Mouse (Mus musculus) MEL (cell line): ENCODE results near the gene Aldh8a1. TPM values are rescaled to one million over a fixed set of nuclear protein-coding genes. Genes with fewer than 3 reads are reported as not detected.

Experiments
- DNase-seq: peaks from one replicate; pipeline ENCODE4 v3.0.0; 2011; ENCODE audit warnings: low read depth, low spot score
- H3K27ac ChIP-seq: 2 replicates; pipeline ENCODE4 v1.5.1; 2012; ENCODE audit warnings: low read depth, mild to moderate bottlenecking, control low read depth, low read length, moderate library complexity; ENCODE audit not compliant: control insufficient read depth
- H3K27me3 ChIP-seq, 2 experiments: fragments of 150-350 bp in 1 of 2; sonication (generic) in 1 of 2; 2 replicates each; pipeline ENCODE4 v1.6.1; 2012; ENCODE audit warnings: low read length in 2 of 2, mild to moderate bottlenecking in 2 of 2, improper control_type of control experiment in 1 of 2, moderate library complexity in 1 of 2; ENCODE audit not compliant: insufficient read depth in 2 of 2, control insufficient read depth in 1 of 2
- H3K36me3 ChIP-seq, 2 experiments: 2 replicates each; pipeline ENCODE4 v1.6.1; 2012 to 2014; ENCODE audit warnings: low read length in 2 of 2, improper control_type of control experiment in 1 of 2, inconsistent platforms in 1 of 2, mild to moderate bottlenecking in 1 of 2; ENCODE audit not compliant: insufficient read depth in 2 of 2, control insufficient read depth in 1 of 2
- H3K4me1 ChIP-seq, 2 experiments: fragments of 150-350 bp in 1 of 2; sonication (generic) in 1 of 2; 2 replicates each; pipeline ENCODE4 v1.6.1; 2012; ENCODE audit warnings: low read length in 2 of 2, improper control_type of control experiment in 1 of 2, mild to moderate bottlenecking in 1 of 2; ENCODE audit not compliant: insufficient read depth in 2 of 2, control insufficient read depth in 1 of 2
- H3K4me3 ChIP-seq, 2 experiments: fragments of 150-350 bp in 1 of 2; sonication (generic) in 1 of 2; 2 replicates each; pipeline ENCODE4 v1.5.1; 2012; ENCODE audit warnings: low read depth in 2 of 2, low read length in 2 of 2, mild to moderate bottlenecking in 2 of 2, moderate library complexity in 2 of 2, control low read depth in 1 of 2, improper control_type of control experiment in 1 of 2; ENCODE audit not compliant: control insufficient read depth in 1 of 2, insufficient read depth in 1 of 2
- H3K79me2 ChIP-seq: 2 replicates; pipeline ENCODE4 v1.6.1; 2012; ENCODE audit warnings: mild to moderate bottlenecking, low read length, moderate library complexity; ENCODE audit not compliant: control insufficient read depth, poor library complexity, insufficient read depth
- H3K9ac ChIP-seq: 2 replicates; pipeline ENCODE4 v1.6.1; 2012; ENCODE audit warnings: low read depth, mild to moderate bottlenecking, control low read depth, low read length, moderate library complexity; ENCODE audit not compliant: control insufficient read depth, poor library complexity, severe bottlenecking
- H3K9me3 ChIP-seq: fragments of 150-350 bp; sonication (generic); replicated peaks from 2 replicates; pipeline ENCODE4 v1.6.1; 2012; ENCODE audit warnings: mild to moderate bottlenecking, low read length, improper control_type of control experiment, moderate library complexity; ENCODE audit not compliant: insufficient read depth
- CHD1 ChIP-seq: IDR thresholded peaks from 2 replicates; pipeline ENCODE4 v1.6.1; 2012; ENCODE audit warnings: low read depth, mild to moderate bottlenecking, inconsistent platforms, low read length, improper control_type of control experiment
- CHD2 ChIP-seq: IDR thresholded peaks from 2 replicates; pipeline ENCODE4 v1.6.1; 2011; ENCODE audit warnings: low read length, improper control_type of control experiment
- E2F4 ChIP-seq: IDR thresholded peaks from 2 replicates; pipeline ENCODE4 v1.6.1; 2011; ENCODE audit warnings: low read depth, low read length, improper control_type of control experiment, borderline replicate concordance
- ELF1 ChIP-seq: IDR thresholded peaks from 2 replicates; pipeline ENCODE4 v1.6.1; 2014; ENCODE audit warnings: low read depth, mild to moderate bottlenecking, inconsistent platforms, low read length, improper control_type of control experiment, moderate library complexity
- EP300 ChIP-seq, 2 experiments: IDR thresholded peaks; 2 replicates each; pipeline ENCODE4 v1.6.1; 2011; ENCODE audit warnings: improper control_type of control experiment in 2 of 2, low read length in 2 of 2, low read depth in 1 of 2, mild to moderate bottlenecking in 1 of 2
- GABPA ChIP-seq: IDR thresholded peaks from 2 replicates; pipeline ENCODE4 v1.6.1; 2012; ENCODE audit warnings: low read depth, mild to moderate bottlenecking, inconsistent platforms, low read length, improper control_type of control experiment, moderate library complexity
- GATA1 ChIP-seq: IDR thresholded peaks from 2 replicates; pipeline ENCODE4 v1.6.1; 2011; ENCODE audit warnings: low read depth, low read length, improper control_type of control experiment
- HCFC1 ChIP-seq: IDR thresholded peaks from 2 replicates; pipeline ENCODE4 v1.6.1; 2012; ENCODE audit warnings: low read depth, mild to moderate bottlenecking, inconsistent platforms, low read length, improper control_type of control experiment, moderate library complexity
- JUND ChIP-seq: IDR thresholded peaks from 2 replicates; pipeline ENCODE4 v1.6.1; 2011; ENCODE audit warnings: low read depth, mild to moderate bottlenecking, improper control_type of control experiment, low read length
- KAT2A ChIP-seq: conservative IDR thresholded peaks from 2 replicates; pipeline ENCODE4 v1.6.1; 2012; ENCODE audit warnings: low read depth, low read length, improper control_type of control experiment, inconsistent platforms
- MAX ChIP-seq: IDR thresholded peaks from 2 replicates; pipeline ENCODE4 v1.6.1; 2011; ENCODE audit warnings: low read length, improper control_type of control experiment
- MEF2A ChIP-seq: IDR thresholded peaks from 2 replicates; pipeline ENCODE4 v1.6.1; 2014; ENCODE audit warnings: low read depth, mild to moderate bottlenecking, inconsistent platforms, low read length, improper control_type of control experiment; ENCODE audit not compliant: poor library complexity, insufficient replicate concordance, severe bottlenecking; ENCODE audit errors: extremely low read depth
- MXI1 ChIP-seq: IDR thresholded peaks from 2 replicates; pipeline ENCODE4 v1.6.1; 2011; ENCODE audit warnings: mild to moderate bottlenecking, low read depth, low read length, improper control_type of control experiment
- MYB ChIP-seq: IDR thresholded peaks from 2 replicates; pipeline ENCODE4 v1.6.1; 2011; ENCODE audit warnings: mild to moderate bottlenecking, low read depth, low read length, improper control_type of control experiment
- MYC ChIP-seq: IDR thresholded peaks from 2 replicates; pipeline ENCODE4 v1.6.1; 2011; ENCODE audit warnings: low read depth, mild to moderate bottlenecking, low read length, improper control_type of control experiment, moderate library complexity
- NELFE ChIP-seq: IDR thresholded peaks from 2 replicates; pipeline ENCODE4 v1.6.1; 2011; ENCODE audit warnings: low read depth, low read length, improper control_type of control experiment
- NRF1 ChIP-seq: IDR thresholded peaks from 2 replicates; pipeline ENCODE4 v1.6.1; 2014; ENCODE audit warnings: low read depth, mild to moderate bottlenecking, inconsistent platforms, low read length, improper control_type of control experiment, moderate library complexity; ENCODE audit not compliant: poor library complexity, insufficient read depth, severe bottlenecking
- POLR2A ChIP-seq, 2 experiments: IDR thresholded peaks; 2 replicates each; pipeline ENCODE4 v1.6.1; 2011 to 2012; ENCODE audit warnings: low read length in 2 of 2, mild to moderate bottlenecking in 2 of 2, control low read depth in 1 of 2, improper control_type of control experiment in 1 of 2, low read depth in 1 of 2, moderate library complexity in 1 of 2; ENCODE audit not compliant: control insufficient read depth in 1 of 2, insufficient read depth in 1 of 2, poor library complexity in 1 of 2
- POLR2AphosphoS2 ChIP-seq: IDR thresholded peaks from 2 replicates; pipeline ENCODE4 v1.6.1; 2011; ENCODE audit warnings: low read length, improper control_type of control experiment
- POLR2AphosphoS5 ChIP-seq: IDR thresholded peaks from 2 replicates; pipeline ENCODE4 v1.6.1; 2012; ENCODE audit warnings: low read depth, borderline replicate concordance, mild to moderate bottlenecking, inconsistent platforms, low read length, moderate library complexity, mixed read lengths
- RCOR1 ChIP-seq: IDR thresholded peaks from 2 replicates; pipeline ENCODE4 v1.6.1; 2012; ENCODE audit warnings: low read depth, mild to moderate bottlenecking, inconsistent platforms, low read length, improper control_type of control experiment
- SIN3A ChIP-seq: IDR thresholded peaks from 2 replicates; pipeline ENCODE4 v1.6.1; 2012; ENCODE audit warnings: low read length, improper control_type of control experiment, inconsistent platforms
- SMC3 ChIP-seq: IDR thresholded peaks from 2 replicates; pipeline ENCODE4 v1.6.1; 2011; ENCODE audit warnings: low read depth, low read length, improper control_type of control experiment
- TAL1 ChIP-seq: IDR thresholded peaks from 2 replicates; pipeline ENCODE4 v1.6.1; 2012; ENCODE audit warnings: mild to moderate bottlenecking, inconsistent platforms, low read length, moderate library complexity, mixed read lengths
- TBP ChIP-seq: IDR thresholded peaks from 2 replicates; pipeline ENCODE4 v1.8.0; 2011; ENCODE audit warnings: low read depth, low read length, improper control_type of control experiment
- TCF12 ChIP-seq: IDR thresholded peaks from 2 replicates; pipeline ENCODE4 v1.6.1; 2014; ENCODE audit warnings: low read depth, mild to moderate bottlenecking, inconsistent platforms, low read length, improper control_type of control experiment, moderate library complexity
- UBTF ChIP-seq: IDR thresholded peaks from 2 replicates; pipeline ENCODE4 v1.6.1; 2012; ENCODE audit warnings: low read depth, mild to moderate bottlenecking, inconsistent platforms, low read length, improper control_type of control experiment, moderate library complexity, borderline replicate concordance; ENCODE audit not compliant: insufficient read depth
- USF1 ChIP-seq: IDR thresholded peaks from 2 replicates; pipeline ENCODE4 v1.6.1; 2014; ENCODE audit warnings: low read depth, mild to moderate bottlenecking, inconsistent platforms, low read length, improper control_type of control experiment, moderate library complexity
- ZKSCAN1 ChIP-seq: IDR thresholded peaks from 2 replicates; pipeline ENCODE4 v1.6.1; 2012; ENCODE audit warnings: low read depth, mild to moderate bottlenecking, inconsistent platforms, low read length, improper control_type of control experiment, moderate library complexity
- ZMIZ1 ChIP-seq: IDR thresholded peaks from 2 replicates; pipeline ENCODE4 v1.6.1; 2012; ENCODE audit warnings: low read depth, mild to moderate bottlenecking, inconsistent platforms, low read length, improper control_type of control experiment, moderate library complexity
- ZNF384 ChIP-seq: IDR thresholded peaks from 2 replicates; pipeline ENCODE4 v1.6.1; 2012; ENCODE audit warnings: low read depth, mild to moderate bottlenecking, inconsistent platforms, low read length, improper control_type of control experiment
- polyA plus RNA-seq, 2 experiments: library from polyadenylated mRNA; stranded (reverse) in 1 of 2; unstranded in 1 of 2; fragments of >175 nt in 1 of 2; fragments of >200 nt in 1 of 2; gene quantifications; 2 replicates each; pipeline versions ENCODE4 v1.2.1 to v1.2.4; 2012; ENCODE audit warnings: low replicate concordance in 2 of 2, low read depth in 1 of 2; ENCODE audit not compliant: insufficient read length in 2 of 2, insufficient read depth in 1 of 2, missing spikeins in 1 of 2
- total RNA-seq: library from RNA; depleted of rRNA; stranded (reverse); fragments of 300-350 nt; gene quantifications from 2 replicates; pipeline ENCODE4 v1.2.3, GENCODE M21; 2012

Aldh8a1 gene
- total and polyA plus RNA-seq, 3 experiments: 0.04 to 0.07 TPM; not detected in 1

GRCm38 (mm10) chr10:21361871-21362270 lies 15.2 kb upstream of the Aldh8a1 start:
- Histone ChIP-seq H3K4me3 (no peak overlapping the region), H3K4me1 (peaks cover 10 to 15% of the 10 kb centered on the region in 2 experiments), H3K9me3 (no peaks in the 10 kb centered on the region), H3K36me3 (peaks cover 20 to 40% of the 10 kb centered on the region in 2 experiments), H3K27me3 (no peaks in the 10 kb centered on the region), H3K27ac (no peak overlapping the region), H3K9ac (no peak overlapping the region), H3K79me2 (no peaks in the 10 kb centered on the region)
- DNase-seq: peak; percentile 17
- TF ChIP-seq USF1 (no peak), MAX (no peak), MYB (no peak), HCFC1 (no peak), POLR2AphosphoS2 (no peak), ZMIZ1 (no peak), MYC (no peak), ZKSCAN1 (no peak), GABPA (no peak), TAL1 (no peak), ELF1 (no peak), MXI1 (no peak), POLR2AphosphoS5 (no peak), ZNF384 (no peak), GATA1 (no peak), RCOR1 (no peak)

DNA sequence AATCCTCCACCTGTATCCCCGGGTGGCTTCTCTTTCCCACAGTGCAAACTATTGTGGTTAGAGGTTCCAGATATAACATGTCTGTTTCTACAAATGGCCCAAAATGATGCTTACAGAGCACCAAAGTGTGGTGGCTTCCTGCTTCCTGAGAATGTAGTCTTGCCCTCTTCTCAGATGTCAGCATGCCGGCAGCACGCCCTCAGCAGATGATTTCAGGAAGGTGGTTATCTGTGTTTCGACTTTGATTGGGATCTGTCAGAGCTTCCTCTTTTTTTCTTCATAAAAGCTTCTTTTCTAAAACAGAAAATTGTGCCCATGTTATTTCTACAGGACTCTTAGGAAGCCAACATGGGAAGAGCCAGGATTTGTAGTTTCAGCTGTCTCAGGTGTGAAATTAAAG lies 13.8 kb upstream of the Aldh8a1 start:
- H3K36me3 ChIP-seq: peaks cover 20 to 38% of the 10 kb centered on the region in 2 experiments
- peak; percentile 65 for DNase-seq
- no peak overlapping the region for H3K4me3 ChIP-seq
- H3K79me2 ChIP-seq: no peaks in the 10 kb centered on the region
- H3K27me3 ChIP-seq: no peaks in the 10 kb centered on the region
- H3K4me1 ChIP-seq: peaks cover 10 to 15% of the 10 kb centered on the region in 2 experiments
- H3K9ac ChIP-seq: no peak overlapping the region
- no peak overlapping the region for H3K27ac ChIP-seq
- no peaks in the 10 kb centered on the region for H3K9me3 ChIP-seq
- TF ChIP-seq JUND: no peak
- no peak for TF ChIP-seq USF1
- TF ChIP-seq SIN3A: peak; percentile 70
- TF ChIP-seq CHD2: no peak
- TF ChIP-seq KAT2A: no peak
- TF ChIP-seq MAX: peak; percentile 48
- no peak for TF ChIP-seq TBP
- TF ChIP-seq TCF12: peak; percentile 41; the same call in 1 of the 2 replicates
- peak; percentile 26 to 66; a peak in 2 of 4 replicates for TF ChIP-seq EP300 (IDR thresholded peaks at IDR 0.05; ENCODE audit: low read depth in 1 of 2, low read length in 2 of 2)
- TF ChIP-seq NRF1: no peak
- no peak for TF ChIP-seq E2F4
- TF ChIP-seq MEF2A: no peak
- no peak for TF ChIP-seq POLR2A (IDR thresholded peaks at IDR 0.05; ENCODE audit: control insufficient read depth in 1 of 2, insufficient read depth in 1 of 2, low read depth in 1 of 2, low read length in 2 of 2, poor library complexity in 1 of 2)
- no peak for TF ChIP-seq TAL1
- peak; percentile 47; the same call in 1 of the 2 replicates for TF ChIP-seq ELF1
- peak; percentile 84 for TF ChIP-seq RCOR1
- TF ChIP-seq POLR2AphosphoS5: no peak
- TF ChIP-seq SMC3: no peak
- TF ChIP-seq ZKSCAN1: no peak
- no peak for TF ChIP-seq MYC
- no peak for TF ChIP-seq UBTF
- peak; percentile 69; the same call in 1 of the 2 replicates for TF ChIP-seq MXI1
- TF ChIP-seq ZNF384: peak; percentile 34; the same call in 1 of the 2 replicates
- TF ChIP-seq NELFE: no peak
- no peak for TF ChIP-seq ZMIZ1
- no peak for TF ChIP-seq CHD1
- TF ChIP-seq GABPA: no peak
